Mouse (Mus musculus) left cerebral cortex, postnatal 25 days (tissue): ENCODE measurements around the gene Apeh. TPM values are rescaled to one million over a fixed set of nuclear protein-coding genes. Genes with fewer than 3 reads are reported as not detected.

Experiments used
- DNase-seq, 2 experiments: peaks; one replicate each; pipeline ENCODE4 v3.0.0; 2022; ENCODE audit warnings: low spot score in 2 of 2, mixed read lengths in 1 of 2
- intact Hi-C: fragments of 180-260 bp; cut with DNase I; formaldehyde crosslinking; loops from one replicate; pipeline ENCODE4 v1.15.1; 2025
- total RNA-seq, 2 experiments: library from RNA; stranded (reverse); gene quantifications; 2 replicates each; pipeline ENCODE4 v1.2.3; 2021

Gene Apeh
- total RNA-seq, 2 experiments from 2014 or later, result 29.8 to 36.9 TPM

GRCm38 (mm10) chr9:108090611-108091120, 3.7 kb downstream of the Apeh start:
- intact Hi-C loops, result no loop called here
- no peak for DNase-seq

- DNase-seq, result no peak
- intact Hi-C loops, result no loop called here
Observed at GRCm38 (mm10) chr9:108085261-108085660, 9.1 kb downstream of the Apeh start.

- intact Hi-C loops, result no loop called here
- DNase-seq, result no peak
Observed at GRCm38 (mm10) chr9:108083561-108083960, 10.8 kb downstream of the Apeh start.

GRCm38 (mm10) chr9:108082988-108083431, 11.4 kb downstream of the Apeh start, which contains the start of gene Rnf123:
TSS of gene Rnf123 (minus strand) at chr9:108083346.
- DNase-seq, result no peak
- intact Hi-C loops, result no loop called here

- no peak for DNase-seq
- intact Hi-C loops, result no loop called here
Observed at GRCm38 (mm10) chr9:108082549-108082948, 11.9 kb downstream of the Apeh start.

GRCm38 (mm10) chr9:108080168-108080567, 14.2 kb downstream of the Apeh start, which contains the start of gene Mst1:
TSS of gene Mst1 (plus strand) at chr9:108080436.
- intact Hi-C loops, result no loop called here
- no peak for DNase-seq

GRCm38 (mm10) chr9:108073141-108073930, 21.1 kb downstream of the Apeh start:
- no peak for DNase-seq
- intact Hi-C loops, result no loop called here

- intact Hi-C loops, result no loop called here
- no peak for DNase-seq
Observed at GRCm38 (mm10) chr9:108072481-108072924, 21.9 kb downstream of the Apeh start.

GRCm38 (mm10) chr9:108071801-108072200, 22.6 kb downstream of the Apeh start:
- intact Hi-C loops, result no loop called here
- no peak for DNase-seq

GRCm38 (mm10) chr9:108069529-108069928, 24.9 kb downstream of the Apeh start:
- intact Hi-C loops, result loop anchor here (5.0 kb wide), 1 partner anchor 107 kb away; no protein-coding TSS in a partner anchor
- DNase-seq, result no peak

GRCm38 (mm10) chr9:108069007-108069406, 25.4 kb downstream of the Apeh start:
- DNase-seq, result no peak
- intact Hi-C loops, result loop anchor here (5.0 kb wide), 1 partner anchor 107 kb away; no protein-coding TSS in a partner anchor

- intact Hi-C loops, result loop anchor here (1.0 to 5.0 kb wide), 2 partner anchors 106 to 164 kb away; no protein-coding TSS in a partner anchor
Observed at GRCm38 (mm10) chr9:108067900-108068299, 26.5 kb downstream of the Apeh start.

GRCm38 (mm10) chr9:108067199-108067598, 27.2 kb downstream of the Apeh start:
- intact Hi-C loops, result loop anchor here (5.0 kb wide), 1 partner anchor 105 kb away; no protein-coding TSS in a partner anchor
- no peak for DNase-seq

More at GRCm38 (mm10) chr9:108067900-108068299, 26.5 kb downstream of the Apeh start:
- DNase-seq, result peak; percentile 79 to 87

GRCm38 (mm10) chr9:108065491-108066011, 28.9 kb downstream of the Apeh start:
- peak; percentile 77 to 81 for DNase-seq

GRCm38 (mm10) chr9:108063361-108063760, 31.0 kb downstream of the Apeh start:
- intact Hi-C loops, result no loop called here
- DNase-seq, result no peak

More at GRCm38 (mm10) chr9:108065491-108066011, 28.9 kb downstream of the Apeh start:
- intact Hi-C loops, result loop anchor here (5.0 kb wide), 1 partner anchor 103 kb away; no protein-coding TSS in a partner anchor

GRCm38 (mm10) chr9:108062142-108062541, 32.3 kb downstream of the Apeh start:
- intact Hi-C loops, result no loop called here
- no peak for DNase-seq

GRCm38 (mm10) chr9:108058291-108058690, 36.1 kb downstream of the Apeh start:
- intact Hi-C loops, result no loop called here
- DNase-seq, result no peak

- intact Hi-C loops, result no loop called here
- no peak for DNase-seq
Observed at GRCm38 (mm10) chr9:108057262-108057562, 37.2 kb downstream of the Apeh start.

- intact Hi-C loops, result no loop called here
- DNase-seq, result no peak
Observed at GRCm38 (mm10) chr9:108056361-108057261, 37.8 kb downstream of the Apeh start.
